Mouse (Mus musculus): ENCODE results near the gene Galnt18.

DNA sequence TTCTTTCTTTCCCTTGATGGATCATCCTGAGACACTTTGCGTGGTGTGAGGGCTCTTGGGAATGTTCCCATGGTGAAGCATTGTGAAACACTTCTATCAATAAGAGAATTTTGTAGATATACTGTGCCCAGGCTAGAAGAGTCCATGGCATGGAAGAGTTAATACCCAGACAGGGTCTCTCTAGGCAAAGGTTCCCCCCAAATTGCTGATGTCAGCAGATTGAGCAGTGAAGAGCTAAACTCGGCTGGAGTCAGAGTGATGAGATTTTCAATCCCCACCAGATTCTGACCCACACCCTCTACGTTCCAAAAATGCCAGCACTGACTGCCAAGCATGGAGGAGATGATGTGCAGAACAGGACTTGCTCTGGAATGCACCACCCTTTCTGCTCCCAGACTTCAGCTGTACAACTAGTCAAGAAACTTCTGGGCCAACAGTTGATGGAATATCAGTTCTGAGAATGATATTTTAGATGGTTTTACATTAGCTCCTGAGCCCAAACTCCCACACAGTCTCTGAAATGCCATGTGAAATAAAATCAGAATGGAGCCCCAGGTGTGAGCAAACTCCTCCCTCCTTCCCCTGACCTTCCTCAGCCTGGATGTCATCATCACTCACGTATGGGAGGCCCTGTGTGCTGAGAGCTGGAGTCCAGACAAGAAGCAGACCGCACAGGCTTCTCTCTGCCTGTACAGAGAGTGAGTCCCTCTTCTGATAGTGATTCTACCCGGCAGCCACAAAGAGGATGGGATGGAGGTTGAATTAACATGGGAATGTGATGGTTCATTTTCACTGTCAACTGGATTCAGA, 329.3 kb downstream of the Galnt18 start:
- no peak for TF ChIP-seq POLR2A (IDR thresholded peaks at IDR 0.05; ENCODE audit: borderline replicate concordance, extremely low read depth, insufficient read depth, insufficient read length, poor library complexity, severe bottlenecking)
- no peak for TF ChIP-seq CTCF (IDR thresholded peaks at IDR 0.05; ENCODE audit: borderline replicate concordance, extremely low read depth, insufficient read depth, insufficient read length)
